Comparison of ENCODE assay signal across 24 mouse cellular contexts in genomic region chr12:54499963-54500362, GRCm38 (mm10).
DNase-seq lines count a peak whose midpoint lies in the region; ATAC-seq and TF ChIP-seq lines count a peak whose summit lies in the region.
"Had no signal": no experiment of that assay in that cellular context is flagged by ENCODE, and none has a peak within 500 bp of the region (broad histone marks: within the 10 kb centered on the region; RNA-seq: fewer than 3 reads in every experiment).

No protein-coding gene starts in this region.

- no peaks in the 10 kb centered on the region for H3K9me3 ChIP-seq in heart, embryonic 16.5 days (replicated peaks; ENCODE audit: control insufficient read depth, low read length)
- H3K9me3 ChIP-seq: embryonic facial prominence, embryonic 10.5 days; embryonic facial prominence, embryonic 12.5 days; forebrain, embryonic 13.5 days had no signal

- H3K9ac ChIP-seq in heart, embryonic 16.5 days (ENCODE audit: low read length), result no peak overlapping the region
- H3K9ac ChIP-seq: embryonic facial prominence, embryonic 12.5 days; forebrain, embryonic 13.5 days had no signal

- ATAC-seq in heart, embryonic 16.5 days (replicated peaks; ENCODE audit: extremely low read depth, insufficient read depth, low FRiP score), result no peak
- ATAC-seq: activated CD4-positive, CD25-positive, alpha-beta regulatory T cell, adult 4 months; CD4-positive, CD25-positive, alpha-beta regulatory T cell, adult 4 months; forebrain, embryonic 13.5 days; Patski had no signal

- H3K4me1 ChIP-seq in heart, embryonic 16.5 days (ENCODE audit: control insufficient read depth, insufficient read depth, low read length), result peaks cover 19% of the 10 kb centered on the region
- H3K4me1 ChIP-seq: embryonic facial prominence, embryonic 10.5 days had no signal

- no peak overlapping the region for H3K4me2 ChIP-seq in heart, embryonic 16.5 days (ENCODE audit: low read depth, low read length)
- H3K4me2 ChIP-seq: embryonic facial prominence, embryonic 12.5 days; forebrain, embryonic 13.5 days had no signal

- no peaks in the 10 kb centered on the region for H3K27me3 ChIP-seq in heart, embryonic 16.5 days (ENCODE audit: control insufficient read depth, insufficient read depth, low read length)
- H3K27me3 ChIP-seq: CH12.LX; embryonic facial prominence, embryonic 12.5 days; forebrain, embryonic 13.5 days; Patski had no signal

- no peaks in the 10 kb centered on the region for H3K36me3 ChIP-seq in heart, embryonic 16.5 days (ENCODE audit: control insufficient read depth, insufficient read depth)
- H3K36me3 ChIP-seq: embryonic facial prominence, embryonic 10.5 days; embryonic facial prominence, embryonic 12.5 days; G1E had no signal

- peak overlapping the region; percentile 72 for H3K27ac ChIP-seq in gastrocnemius, adult 2 months
- peak overlapping the region; percentile 58 for H3K27ac ChIP-seq in heart, embryonic 16.5 days (ENCODE audit: low read length)
- H3K27ac ChIP-seq: embryonic facial prominence, embryonic 10.5 days; embryonic facial prominence, embryonic 12.5 days; forebrain, embryonic 13.5 days had no signal

- H3K4me3 ChIP-seq in gastrocnemius, adult 2 months, result no peak overlapping the region
- no peak overlapping the region for H3K4me3 ChIP-seq in heart, embryonic 16.5 days (ENCODE audit: low read length)
- H3K4me3 ChIP-seq: embryonic facial prominence, embryonic 10.5 days; embryonic facial prominence, embryonic 12.5 days; forebrain, embryonic 13.5 days had no signal

- TF ChIP-seq CTCF in gastrocnemius, adult 2 months (IDR thresholded peaks at IDR 0.05), result no peak

- intact Hi-C loops in gastrocnemius, adult 2 months (cut with DNase I), result no loop called here
- intact Hi-C loops in heart, postnatal 10 days (cut with DNase I), result no loop called here
- intact Hi-C loops in heart, postnatal 14 days (cut with DNase I), result no loop called here

- 38% methylated on average over 3 of the region's 3 CpGs for WGBS in heart, embryonic 16.5 days

- DNase-seq in gastrocnemius, adult 2 months, result no peak
- DNase-seq in gastrocnemius, postnatal 25 days, result no peak
- peak; percentile 23 for DNase-seq in heart, adult 8-10 months (ENCODE audit: low spot score)
- no peak for DNase-seq in heart, postnatal 10 days
- DNase-seq in heart, postnatal 14 days, result no peak
- DNase-seq in skeletal muscle tissue, adult 2 months (ENCODE audit: low read depth, low spot score), result peak; percentile 16
- DNase-seq: adrenal gland, adult 8-10 months; adrenal gland, postnatal 14 days; adrenal gland, postnatal 36 days; B cell, adult 2 months; cerebellum, adult 11-12 months; cerebellum, adult 2 months; cerebellum, adult 9-10 months; cerebellum, postnatal 10 days; cerebellum, postnatal 25 days had no signal

Comparison
In these comparisons a context has a peak if more than half of its experiments do, and no peak if none do; other contexts are left out.
1. DNase-seq: peak in heart, adult 8-10 months (single experiment) and skeletal muscle tissue, adult 2 months (single experiment); none in gastrocnemius, adult 2 months (single experiment), gastrocnemius, postnatal 25 days (single experiment), heart, postnatal 10 days (0 of 2) and heart, postnatal 14 days (0 of 2).